Mouse (Mus musculus) megakaryocyte, embryonic 14.5 days (primary cell): ENCODE results near the gene Papolb. TPM values are rescaled to one million over a fixed set of nuclear protein-coding genes. Genes with fewer than 3 reads are reported as not detected.

Experiments
- H3K27me3 ChIP-seq: replicated peaks from 2 replicates; pipeline ENCODE3; 2012; ENCODE audit warnings: inconsistent platforms
- H3K36me3 ChIP-seq: replicated peaks from 2 replicates; pipeline ENCODE3; 2012; ENCODE audit warnings: low read length, inconsistent platforms, mixed read lengths
- H3K4me1 ChIP-seq: 2 replicates; pipeline ENCODE4 v1.6.1; 2012; ENCODE audit warnings: inconsistent platforms
- H3K4me3 ChIP-seq: replicated peaks from 2 replicates; pipeline ENCODE3; 2012; ENCODE audit warnings: moderate library complexity, mild to moderate bottlenecking, inconsistent platforms
- H3K9me3 ChIP-seq: 2 replicates; pipeline ENCODE4 v1.6.1; 2012; ENCODE audit warnings: inconsistent platforms
- FLI1 ChIP-seq: IDR thresholded peaks from 2 replicates; pipeline ENCODE4 v1.6.1; 2012; ENCODE audit warnings: low read length, inconsistent platforms, mixed read lengths
- GATA1 ChIP-seq: IDR thresholded peaks from 3 replicates; pipeline ENCODE4 v1.6.1; 2012; ENCODE audit warnings: mixed read lengths, low read length, inconsistent platforms, borderline replicate concordance
- polyA plus RNA-seq: library from polyadenylated mRNA; stranded (reverse); fragments of >175 nt; gene quantifications from 2 replicates; pipeline ENCODE4 v1.2.3, GENCODE M21; 2012; ENCODE audit warnings: low replicate concordance; ENCODE audit not compliant: insufficient read depth

Gene Papolb
- polyA plus RNA-seq, 1 experiment = not detected

GRCm38 (mm10) chr5:142477866-142478615, 51.8 kb downstream of the Papolb start:
- peaks cover 57% of the 10 kb centered on the region for H3K36me3 ChIP-seq
- peaks cover 2% of the 10 kb centered on the region for H3K27me3 ChIP-seq
- no peaks in the 10 kb centered on the region for H3K9me3 ChIP-seq
- H3K4me1 ChIP-seq = peaks cover 40% of the 10 kb centered on the region
- H3K4me3 ChIP-seq = no peak overlapping the region
- TF ChIP-seq GATA1 = no peak
- no peak for TF ChIP-seq FLI1

GRCm38 (mm10) chr5:142477346-142477745, 52.5 kb downstream of the Papolb start:
- TF ChIP-seq GATA1 = no peak
- no peak for TF ChIP-seq FLI1
- peaks cover 2% of the 10 kb centered on the region for H3K27me3 ChIP-seq
- H3K36me3 ChIP-seq = peaks cover 64% of the 10 kb centered on the region

More at GRCm38 (mm10) chr5:142477346-142477745, 52.5 kb downstream of the Papolb start:
- Histone ChIP-seq H3K9me3 (no peaks in the 10 kb centered on the region), H3K4me1 (peaks cover 40% of the 10 kb centered on the region), H3K4me3 (no peak overlapping the region)

Other genes starting within 250 kb of the Papolb start
- 13.3 and 39.1 TPM in 2 replicates for gene Foxk1, start 128.6 kb downstream of the Papolb start, polyA plus RNA-seq
- 26.2 and 36.4 TPM in 2 replicates for gene Ap5z1, start 66.1 kb downstream of the Papolb start, polyA plus RNA-seq
- gene Radil, start 21.0 kb upstream of the Papolb start, polyA plus RNA-seq = 1.9 TPM in 1 of 2 replicates, not detected in the other
- not detected in 2 replicates for gene Mmd2, start 78.7 kb upstream of the Papolb start, polyA plus RNA-seq
- gene Wipi2, start 97.6 kb upstream of the Papolb start, polyA plus RNA-seq = 3.2 and 4.7 TPM in 2 replicates
- 0.04 TPM in 1 of 2 replicates, not detected in the other for gene Slc29a4, start 162.4 kb upstream of the Papolb start, polyA plus RNA-seq